Mouse (Mus musculus) CH12.LX (cell line): ENCODE measurements around the gene Flt3l.

ENCODE experiments used
- CTCF ChIP-seq, 2 experiments: IDR thresholded peaks in 1 of 2; conservative IDR thresholded peaks in 1 of 2; 2 replicates each; pipeline ENCODE4 v1.5.1; 2011 to 2012; ENCODE audit warnings: low read depth in 2 of 2, low read length in 2 of 2, improper control_type of control experiment in 1 of 2, inconsistent platforms in 1 of 2, mild to moderate bottlenecking in 1 of 2, moderate library complexity in 1 of 2
- USF1 ChIP-seq: IDR thresholded peaks from 2 replicates; pipeline ENCODE4 v1.6.1; 2014; ENCODE audit warnings: low read depth, mild to moderate bottlenecking, inconsistent platforms, low read length, improper control_type of control experiment

DNA sequence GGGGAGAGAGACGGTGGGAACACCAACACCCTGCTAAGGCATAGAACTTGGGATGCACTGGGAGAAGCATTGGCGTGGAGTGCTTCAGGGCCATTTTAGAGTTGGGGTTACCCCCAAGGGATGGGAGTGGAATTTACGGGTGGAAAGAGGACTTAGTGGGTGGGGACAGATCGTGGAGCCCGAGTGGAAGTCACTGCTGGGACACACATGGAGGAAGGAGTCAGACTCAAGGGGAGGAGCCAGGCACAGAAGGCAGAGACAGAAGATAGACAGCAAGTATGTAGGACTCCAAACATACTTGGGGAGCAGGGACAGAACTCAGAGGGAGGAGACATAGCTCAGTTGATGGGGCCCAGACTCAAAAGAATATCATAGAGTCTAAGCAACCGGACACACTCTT lies 26.3 kb upstream of the Flt3l start:
- TF ChIP-seq USF1: no peak
- TF ChIP-seq CTCF (conservative IDR thresholded peaks at IDR 0.05 in 1 of 2, IDR thresholded peaks at IDR 0.05 in 1 of 2; ENCODE audit: low read depth in 2 of 2, low read length in 2 of 2): no peak
